Mouse (Mus musculus): ENCODE data around the gene Pck1.

The Pck1 gene

GRCm38 (mm10) chr2:173151352-173151751, 1.5 kb upstream of the Pck1 start:
- no peak for DNase-seq

DNA sequence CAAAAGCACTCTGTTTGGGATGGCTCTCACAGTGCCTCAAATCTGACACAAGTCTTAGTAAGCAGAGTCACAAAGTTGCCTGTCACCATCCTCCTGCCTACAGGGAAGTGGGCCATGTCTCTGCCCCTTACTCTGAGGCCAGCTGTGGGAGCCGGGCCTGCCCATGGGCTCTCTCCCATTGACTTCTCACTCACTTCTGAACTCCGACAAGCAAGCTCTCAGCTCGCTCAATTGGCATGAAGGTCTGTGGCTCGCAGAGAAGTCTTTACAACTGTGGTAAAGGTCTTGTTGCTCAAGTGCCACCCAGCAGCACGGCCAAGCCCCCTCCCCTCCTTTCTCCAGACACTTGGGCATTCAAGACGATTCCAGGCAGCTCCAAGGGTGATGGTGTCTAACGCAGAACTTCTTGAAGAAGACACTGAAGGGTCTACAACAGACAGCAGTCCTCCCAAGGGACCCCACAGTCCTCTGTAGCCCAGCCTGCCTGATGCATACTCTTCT, 1.0 kb upstream of the Pck1 start:
- no peak for DNase-seq

- DNase-seq: no peak
Measured at GRCm38 (mm10) chr2:173153266-173153665, 418 bp downstream of the Pck1 start.

DNA sequence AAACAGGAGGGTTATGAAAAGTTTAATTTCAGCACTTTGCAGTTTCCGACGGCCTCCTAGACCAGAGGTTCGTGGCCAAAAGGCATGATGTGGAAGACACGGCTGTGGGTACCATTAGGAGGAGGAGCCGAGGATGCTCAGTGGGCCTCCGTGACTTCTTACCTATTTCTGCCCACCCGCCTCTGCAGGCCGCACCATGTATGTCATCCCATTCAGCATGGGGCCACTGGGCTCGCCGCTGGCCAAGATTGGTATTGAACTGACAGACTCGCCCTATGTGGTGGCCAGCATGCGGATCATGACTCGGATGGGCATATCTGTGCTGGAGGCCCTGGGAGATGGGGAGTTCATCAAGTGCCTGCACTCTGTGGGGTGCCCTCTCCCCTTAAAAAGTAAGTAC, 1.7 kb downstream of the Pck1 start:
- no peak for DNase-seq

DNA sequence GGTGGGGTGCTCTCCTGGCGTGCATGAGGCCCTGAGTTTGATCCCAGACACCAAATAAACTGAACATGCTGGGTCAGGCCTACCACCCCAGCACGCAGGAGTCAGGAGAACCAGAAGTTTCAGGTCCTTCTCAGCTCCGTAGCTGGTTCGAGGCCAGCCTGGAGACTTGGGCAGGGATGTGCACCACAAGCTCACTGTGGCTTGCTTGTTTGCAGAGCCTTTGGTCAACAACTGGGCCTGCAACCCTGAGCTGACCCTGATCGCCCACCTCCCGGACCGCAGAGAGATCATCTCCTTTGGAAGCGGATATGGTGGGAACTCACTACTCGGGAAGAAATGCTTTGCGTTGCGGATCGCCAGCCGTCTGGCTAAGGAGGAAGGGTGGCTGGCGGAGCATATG, 2.1 kb downstream of the Pck1 start:
- DNase-seq: no peak

- DNase-seq: no peak
Measured at GRCm38 (mm10) chr2:173155907-173156306, 3.1 kb downstream of the Pck1 start.

- no peak for DNase-seq
Measured at GRCm38 (mm10) chr2:173156923-173157322, 4.1 kb downstream of the Pck1 start.

DNA sequence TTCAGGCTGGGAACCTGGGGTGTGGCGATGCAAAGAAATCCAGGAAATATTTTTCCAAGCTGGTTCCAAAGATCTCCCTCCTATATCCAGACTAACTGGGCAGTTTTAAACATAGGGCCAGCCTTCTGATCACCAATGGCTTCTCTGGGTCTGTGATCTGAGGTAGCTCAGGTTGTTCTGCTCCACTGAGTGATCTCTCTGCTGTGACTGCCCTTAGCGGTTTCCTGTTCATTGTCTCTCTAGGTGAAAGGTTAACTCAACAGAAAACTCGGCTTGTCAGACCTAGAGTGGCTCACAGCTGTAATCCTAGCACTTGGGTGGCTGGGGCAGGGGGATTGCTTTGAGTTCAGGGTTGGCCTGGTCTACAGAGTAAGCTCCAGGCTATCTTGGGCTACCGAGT, 4.5 kb downstream of the Pck1 start:
- no peak for DNase-seq

DNA sequence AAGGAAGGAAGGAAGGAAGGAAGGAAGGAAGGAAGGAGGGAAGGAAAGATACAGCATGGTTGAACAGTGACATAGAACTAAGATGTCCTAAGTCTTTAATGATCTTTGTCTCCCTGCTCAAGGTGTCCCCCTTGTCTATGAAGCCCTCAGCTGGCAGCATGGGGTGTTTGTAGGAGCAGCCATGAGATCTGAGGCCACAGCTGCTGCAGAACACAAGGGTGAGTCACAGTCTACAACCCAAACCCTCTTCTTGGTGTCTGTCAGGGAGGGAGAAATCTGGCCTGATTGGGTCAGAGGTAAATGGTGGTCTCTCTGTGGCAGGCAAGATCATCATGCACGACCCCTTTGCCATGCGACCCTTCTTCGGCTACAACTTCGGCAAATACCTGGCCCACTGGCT, 5.0 kb downstream of the Pck1 start:
- no peak for DNase-seq

DNA sequence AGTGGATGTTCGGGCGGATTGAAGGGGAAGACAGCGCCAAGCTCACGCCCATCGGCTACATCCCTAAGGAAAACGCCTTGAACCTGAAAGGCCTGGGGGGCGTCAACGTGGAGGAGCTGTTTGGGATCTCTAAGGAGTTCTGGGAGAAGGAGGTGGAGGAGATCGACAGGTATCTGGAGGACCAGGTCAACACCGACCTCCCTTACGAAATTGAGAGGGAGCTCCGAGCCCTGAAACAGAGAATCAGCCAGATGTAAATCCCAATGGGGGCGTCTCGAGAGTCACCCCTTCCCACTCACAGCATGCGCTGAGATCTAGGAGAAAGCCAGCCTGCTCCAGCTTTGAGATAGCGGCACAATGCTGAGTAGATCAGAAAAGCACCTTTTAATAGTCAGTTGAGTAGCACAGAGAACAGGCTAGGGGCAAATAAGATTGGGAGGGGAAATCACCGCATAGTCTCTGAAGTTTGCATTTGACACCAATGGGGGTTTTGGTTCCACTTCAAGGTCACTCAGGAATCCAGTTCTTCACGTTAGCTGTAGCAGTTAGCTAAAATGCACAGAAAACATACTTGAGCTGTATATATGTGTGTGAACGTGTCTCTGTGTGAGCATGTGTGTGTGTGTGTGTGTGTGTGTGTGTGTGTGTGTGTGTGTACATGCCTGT, 5.7 kb downstream of the Pck1 start:
- no peak for DNase-seq

GRCm38 (mm10) chr2:173159354-173160311, 6.8 kb downstream of the Pck1 start:
- peak in 1 of 2 experiments; percentile 43 for DNase-seq

DNA sequence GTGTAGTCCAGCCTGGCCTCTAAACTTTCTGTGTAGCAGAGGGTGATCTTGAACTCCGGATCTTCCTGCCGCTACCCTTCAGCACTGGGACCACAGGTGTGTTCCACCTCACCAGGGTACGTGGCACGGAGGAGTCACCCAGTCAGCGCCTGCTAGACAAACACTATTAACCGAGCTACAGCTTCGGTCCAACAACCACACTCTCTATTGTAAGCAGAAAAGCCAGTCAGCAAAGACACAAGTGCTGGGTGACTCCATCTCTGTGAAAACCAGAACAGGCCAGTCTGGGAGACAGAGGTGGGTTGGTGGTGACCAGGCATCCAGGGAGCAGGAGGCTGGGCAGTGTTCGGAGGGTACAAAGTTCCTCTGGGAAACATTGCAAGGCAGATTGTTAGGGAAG, 10.5 kb downstream of the Pck1 start:
- DNase-seq: no peak

- no peak for DNase-seq
Measured at GRCm38 (mm10) chr2:173164358-173164757, 11.5 kb downstream of the Pck1 start.

DNA sequence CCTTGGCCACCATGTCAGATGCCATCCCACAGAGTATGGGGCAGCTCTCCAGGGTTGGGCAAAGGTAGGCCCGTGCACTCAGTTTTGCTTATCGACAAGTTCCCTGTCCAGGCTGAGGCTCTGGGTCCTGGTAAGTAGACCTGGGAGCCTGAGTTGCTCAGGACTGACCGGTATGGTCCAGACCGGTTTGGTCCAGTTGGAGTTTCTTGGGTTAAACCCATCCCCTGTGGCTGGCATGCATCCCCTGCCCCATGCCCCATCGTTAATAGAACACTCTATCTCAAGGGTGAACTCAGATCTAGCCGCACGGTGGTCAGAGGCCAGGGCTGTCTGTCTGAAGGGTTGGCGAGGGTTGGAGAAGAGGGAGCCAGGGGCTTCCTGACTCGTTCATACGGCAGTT, 12.1 kb downstream of the Pck1 start:
- DNase-seq: no peak

DNA sequence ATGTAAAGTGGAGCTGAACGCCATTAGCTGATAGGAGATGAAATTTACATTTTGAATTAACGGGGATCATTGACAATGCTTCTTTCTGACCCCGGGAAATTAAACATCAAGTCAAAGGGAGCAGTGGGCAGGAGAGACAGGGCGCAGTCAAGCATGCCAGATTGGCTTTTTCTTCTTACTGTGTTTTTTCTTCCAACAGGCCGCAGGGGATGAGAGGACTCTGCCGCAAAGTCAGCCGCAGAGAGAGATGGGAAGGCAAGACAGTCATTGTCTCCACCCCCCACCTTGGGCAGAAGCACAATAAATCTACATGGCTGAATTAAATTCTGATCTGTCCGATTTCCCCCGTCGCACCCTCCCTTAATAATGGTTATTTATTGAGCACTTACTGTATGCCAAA, 12.5 kb downstream of the Pck1 start:
- no peak for DNase-seq

DNA sequence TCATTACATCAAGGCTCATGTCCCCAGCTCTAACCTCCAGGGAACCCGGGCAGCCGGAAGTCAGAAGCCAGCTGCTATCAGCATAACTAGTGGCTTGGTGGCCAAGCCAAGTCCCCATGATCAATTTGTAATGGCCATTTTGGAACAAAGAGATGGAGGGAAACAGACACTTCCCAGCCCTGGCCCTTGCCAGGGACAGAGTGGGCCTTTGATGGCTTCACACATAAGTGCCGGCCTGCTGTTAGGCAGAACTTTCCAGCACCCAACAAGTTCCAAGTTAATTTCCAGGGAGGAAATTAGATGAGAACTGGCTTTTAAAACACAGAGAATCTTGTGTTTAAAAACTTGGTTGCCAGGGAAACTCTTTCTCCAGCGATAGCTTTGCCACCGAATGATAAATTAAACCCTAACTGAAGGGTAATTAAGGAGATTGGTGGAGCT, 15.6 kb downstream of the Pck1 start:
- DNase-seq: no peak

GRCm38 (mm10) chr2:173170081-173170480, 17.2 kb downstream of the Pck1 start:
- no peak for DNase-seq

- no peak for DNase-seq
Measured at GRCm38 (mm10) chr2:173170715-173171114, 17.9 kb downstream of the Pck1 start.

- no peak for DNase-seq
Measured at GRCm38 (mm10) chr2:173171470-173171869, 18.6 kb downstream of the Pck1 start.

GRCm38 (mm10) chr2:173171956-173172355, 19.1 kb downstream of the Pck1 start:
- peak in 1 of 2 experiments; percentile 2 for DNase-seq

- peak in 1 of 2 experiments; percentile 2 for DNase-seq
Measured at GRCm38 (mm10) chr2:173172386-173172785, 19.5 kb downstream of the Pck1 start.

GRCm38 (mm10) chr2:173173008-173173407, 20.2 kb downstream of the Pck1 start:
- DNase-seq: no peak

Data from thymus, adult 18-20 months (tissue).